Mouse (Mus musculus): ENCODE data around the gene Ppp1r1b. TPM values are rescaled to one million over a fixed set of nuclear protein-coding genes. Genes with fewer than 3 reads are reported as not detected.

Gene Ppp1r1b
- polyA plus RNA-seq, 2 experiments: 0.04 to 0.17 TPM

DNA sequence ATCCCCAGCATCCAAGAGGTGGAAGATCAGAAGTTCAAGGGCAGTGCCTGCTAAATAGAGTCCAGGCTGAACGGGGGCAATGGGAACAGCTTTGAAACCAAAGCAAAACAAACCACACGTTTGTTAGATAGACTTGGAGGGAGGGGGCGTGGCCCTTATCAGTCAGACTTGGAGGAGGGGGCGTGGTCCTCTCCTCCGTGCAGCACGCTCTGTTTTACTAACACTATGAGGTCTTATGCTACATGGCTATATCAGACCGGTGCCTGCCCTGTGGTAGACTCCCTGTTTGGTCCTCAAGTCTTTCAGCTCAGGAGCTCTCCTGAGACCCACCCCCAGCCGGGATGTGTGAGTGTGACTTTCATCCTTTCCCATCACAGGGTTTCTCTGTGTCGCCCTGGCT, 13.0 kb upstream of the Ppp1r1b start:
- H3K4me1 ChIP-seq (replicated peaks; ENCODE audit: control insufficient read depth in 2 of 2, insufficient read depth in 2 of 2, low read length in 1 of 2): no peaks in the 10 kb centered on the region

GRCm38 (mm10) chr11:98336245-98337107, 11.7 kb upstream of the Ppp1r1b start:
- DNase-seq (ENCODE audit: low read depth in 3 of 3, low spot score in 3 of 3): no peak
- TF ChIP-seq EP300 (IDR thresholded peaks at IDR 0.05; ENCODE audit: low read depth) (no peak), CTCF (IDR thresholded peaks at IDR 0.05; ENCODE audit: low read depth) (peak; percentile 67)
- ATAC-seq (ENCODE audit: insufficient read depth): no peak
- Histone ChIP-seq H3K9me3 (ENCODE audit: control insufficient read depth, low read length) (no peaks in the 10 kb centered on the region), H3K4me2 (ENCODE audit: low read depth) (no peak overlapping the region), H3K9ac (replicated peaks) (no peak overlapping the region), H3K36me3 (replicated peaks; ENCODE audit: control insufficient read depth, insufficient read depth, low read depth) (no peaks in the 10 kb centered on the region), H3K27ac (no peak overlapping the region), H3K4me1 (replicated peaks; ENCODE audit: control insufficient read depth in 2 of 2, insufficient read depth in 2 of 2, low read length in 1 of 2) (no peaks in the 10 kb centered on the region), H3K4me3 (ENCODE audit: insufficient read depth in 1 of 2, low read depth in 2 of 2, low read length in 2 of 2) (no peak overlapping the region), H3K27me3 (ENCODE audit: control insufficient read depth, insufficient read depth, low read length) (peaks cover 90% of the 10 kb centered on the region)
- WGBS (ENCODE audit: insufficient replicate concordance): 9% methylated on average over 13 of the region's 13 CpGs

More for the DNA sequence above, 13.0 kb upstream of the Ppp1r1b start:
- Histone ChIP-seq H3K4me2 (ENCODE audit: low read depth) (no peak overlapping the region), H3K36me3 (replicated peaks; ENCODE audit: control insufficient read depth, insufficient read depth, low read depth) (no peaks in the 10 kb centered on the region), H3K27ac (no peak overlapping the region), H3K27me3 (ENCODE audit: control insufficient read depth, insufficient read depth, low read length) (peaks cover 92% of the 10 kb centered on the region), H3K4me3 (ENCODE audit: insufficient read depth in 1 of 2, low read depth in 2 of 2, low read length in 2 of 2) (no peak overlapping the region), H3K9me3 (ENCODE audit: control insufficient read depth, low read length) (no peaks in the 10 kb centered on the region), H3K9ac (replicated peaks) (no peak overlapping the region)
- no peak for TF ChIP-seq CTCF (IDR thresholded peaks at IDR 0.05; ENCODE audit: low read depth)
- TF ChIP-seq EP300 (IDR thresholded peaks at IDR 0.05; ENCODE audit: low read depth): no peak
- 2% methylated on average over 9 of the region's 9 CpGs for WGBS (ENCODE audit: insufficient replicate concordance)
- ATAC-seq (ENCODE audit: insufficient read depth): no peak
- no peak for DNase-seq (ENCODE audit: low read depth in 3 of 3, low spot score in 3 of 3)

DNA sequence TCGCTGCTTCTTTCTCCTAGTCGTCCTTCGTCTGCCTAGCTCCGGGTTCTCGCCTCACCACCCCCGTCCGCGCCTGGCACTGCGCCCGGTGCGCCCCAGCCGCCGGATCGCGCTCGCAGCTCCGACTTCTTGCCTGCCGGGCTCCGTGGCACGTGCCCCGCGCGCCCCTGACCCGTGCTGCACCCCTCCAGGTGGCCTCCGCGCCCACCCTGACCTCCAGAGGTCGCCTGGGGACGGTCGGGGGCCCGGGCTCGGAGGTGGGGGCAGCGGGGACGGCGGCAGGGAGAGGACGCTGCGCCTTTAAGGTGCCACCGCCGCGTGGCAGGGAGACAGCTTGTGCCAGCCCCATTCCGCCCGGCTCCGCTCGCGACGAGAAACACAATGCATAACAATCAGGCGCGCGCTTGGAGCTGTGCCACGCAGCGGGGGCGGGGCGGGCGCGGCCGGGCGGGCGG, 9.7 kb upstream of the Ppp1r1b start:
- 3% methylated on average over 44 of the region's 57 CpGs for WGBS (ENCODE audit: insufficient replicate concordance)
- H3K4me3 ChIP-seq (ENCODE audit: insufficient read depth in 1 of 2, low read depth in 2 of 2, low read length in 2 of 2): peak overlapping the region in 1 of 2 experiments; percentile 38; a peak in 2 of 4 replicates
- H3K27me3 ChIP-seq (ENCODE audit: control insufficient read depth, insufficient read depth, low read length): peaks cover 87% of the 10 kb centered on the region
- no peak for TF ChIP-seq EP300 (IDR thresholded peaks at IDR 0.05; ENCODE audit: low read depth)
- H3K4me1 ChIP-seq (replicated peaks; ENCODE audit: control insufficient read depth in 2 of 2, insufficient read depth in 2 of 2, low read length in 1 of 2): no peaks in the 10 kb centered on the region
- H3K27ac ChIP-seq: no peak overlapping the region
- no peaks in the 10 kb centered on the region for H3K36me3 ChIP-seq (replicated peaks; ENCODE audit: control insufficient read depth, insufficient read depth, low read depth)
- H3K4me2 ChIP-seq (ENCODE audit: low read depth): peak overlapping the region; percentile 54
- DNase-seq (ENCODE audit: low read depth in 3 of 3, low spot score in 3 of 3) (no peak), ATAC-seq (ENCODE audit: insufficient read depth) (no peak)
- no peak overlapping the region for H3K9ac ChIP-seq (replicated peaks)
- no peaks in the 10 kb centered on the region for H3K9me3 ChIP-seq (ENCODE audit: control insufficient read depth, low read length)

- DNase-seq (ENCODE audit: low read depth in 3 of 3, low spot score in 3 of 3) (no peak), ATAC-seq (ENCODE audit: insufficient read depth) (no peak)
- WGBS (ENCODE audit: insufficient replicate concordance): 2% methylated on average over 19 of the region's 19 CpGs
- H3K4me3 ChIP-seq (ENCODE audit: insufficient read depth in 1 of 2, low read depth in 2 of 2, low read length in 2 of 2): peak overlapping the region in 1 of 2 experiments; percentile 38; a peak in 2 of 4 replicates
- no peak for TF ChIP-seq CTCF (IDR thresholded peaks at IDR 0.05; ENCODE audit: low read depth)
- H3K9ac ChIP-seq (replicated peaks): no peak overlapping the region
- no peaks in the 10 kb centered on the region for H3K9me3 ChIP-seq (ENCODE audit: control insufficient read depth, low read length)
- H3K27me3 ChIP-seq (ENCODE audit: control insufficient read depth, insufficient read depth, low read length): peaks cover 82% of the 10 kb centered on the region
- peak overlapping the region; percentile 54 for H3K4me2 ChIP-seq (ENCODE audit: low read depth)
- no peaks in the 10 kb centered on the region for H3K36me3 ChIP-seq (replicated peaks; ENCODE audit: control insufficient read depth, insufficient read depth, low read depth)
- no peak overlapping the region for H3K27ac ChIP-seq
- H3K4me1 ChIP-seq (replicated peaks; ENCODE audit: control insufficient read depth in 2 of 2, insufficient read depth in 2 of 2, low read length in 1 of 2): no peaks in the 10 kb centered on the region
Measured at GRCm38 (mm10) chr11:98339071-98339501, 9.1 kb upstream of the Ppp1r1b start.

GRCm38 (mm10) chr11:98339679-98340287, 8.4 kb upstream of the Ppp1r1b start:
- Histone ChIP-seq H3K27me3 (ENCODE audit: control insufficient read depth, insufficient read depth, low read length) (peaks cover 75% of the 10 kb centered on the region), H3K4me3 (ENCODE audit: insufficient read depth in 1 of 2, low read depth in 2 of 2, low read length in 2 of 2) (no peak overlapping the region), H3K9ac (replicated peaks) (no peak overlapping the region), H3K27ac (no peak overlapping the region), H3K36me3 (replicated peaks; ENCODE audit: control insufficient read depth, insufficient read depth, low read depth) (no peaks in the 10 kb centered on the region), H3K4me1 (replicated peaks; ENCODE audit: control insufficient read depth in 2 of 2, insufficient read depth in 2 of 2, low read length in 1 of 2) (no peaks in the 10 kb centered on the region), H3K4me2 (ENCODE audit: low read depth) (no peak overlapping the region), H3K9me3 (ENCODE audit: control insufficient read depth, low read length) (no peaks in the 10 kb centered on the region)
- WGBS (ENCODE audit: insufficient replicate concordance): 6% methylated on average over 11 of the region's 11 CpGs
- ATAC-seq (ENCODE audit: insufficient read depth) (no peak), DNase-seq (ENCODE audit: low read depth in 3 of 3, low spot score in 3 of 3) (no peak)
- no peak for TF ChIP-seq CTCF (IDR thresholded peaks at IDR 0.05; ENCODE audit: low read depth)
- no peak for TF ChIP-seq EP300 (IDR thresholded peaks at IDR 0.05; ENCODE audit: low read depth)
